Mouse (Mus musculus) limb, embryonic 11.5 days (tissue): ENCODE results near the gene Mcu. TPM values are rescaled to one million over a fixed set of nuclear protein-coding genes. Genes with fewer than 3 reads are reported as not detected.

Source experiments
- ATAC-seq: fragments of 200-750 bp; cut with Nextera tagmentation; 2 replicates; pipeline ENCODE4 v1.8.0; 2017; ENCODE audit warnings: low read depth; ENCODE audit not compliant: insufficient number of reproducible peaks, low FRiP score, low TSS enrichment
- DNase-seq: peaks from one replicate; pipeline ENCODE4 v3.0.0-alpha.2; 2015; ENCODE audit warnings: low spot score
- H3K27ac ChIP-seq: fragments of 300-500 bp; sonication (generic); replicated peaks from 2 replicates; pipeline ENCODE4 v1.5.1; 2014; ENCODE audit warnings: low read depth, mild to moderate bottlenecking, low read length
- H3K27me3 ChIP-seq: fragments of 300-500 bp; sonication (generic); 2 replicates; pipeline ENCODE4 v1.6.1; 2014; ENCODE audit warnings: mild to moderate bottlenecking, low read length, mixed read lengths; ENCODE audit not compliant: control insufficient read depth, insufficient read depth
- H3K36me3 ChIP-seq: fragments of 300-500 bp; sonication (generic); 2 replicates; pipeline ENCODE4 v1.6.1; 2014; ENCODE audit warnings: mild to moderate bottlenecking, low read length, moderate library complexity, mixed read lengths; ENCODE audit not compliant: control insufficient read depth, insufficient read depth
- H3K4me1 ChIP-seq: fragments of 300-500 bp; sonication (generic); 2 replicates; pipeline ENCODE4 v1.6.1; 2014; ENCODE audit warnings: low read length, mixed read lengths; ENCODE audit not compliant: control insufficient read depth, insufficient read depth
- H3K4me2 ChIP-seq: fragments of 300-500 bp; sonication (generic); 2 replicates; pipeline ENCODE4 v1.6.1; 2014; ENCODE audit warnings: low read depth, mild to moderate bottlenecking, moderate library complexity; ENCODE audit not compliant: severe bottlenecking
- H3K4me3 ChIP-seq: fragments of 300-500 bp; sonication (generic); 2 replicates; pipeline ENCODE4 v1.5.1; 2014; ENCODE audit warnings: low read depth, low read length
- H3K9ac ChIP-seq: fragments of 300-500 bp; sonication (generic); 2 replicates; pipeline ENCODE4 v1.6.1; 2014; ENCODE audit warnings: mild to moderate bottlenecking, low read length
- H3K9me3 ChIP-seq: fragments of 300-500 bp; sonication (generic); 2 replicates; pipeline ENCODE4 v1.6.1; 2016; ENCODE audit warnings: low read length; ENCODE audit not compliant: control insufficient read depth
- WGBS: fragments of 180-500 bp; shearing (Covaris S2); extraction: QIAGEN DNeasy Blood & Tissue Kit; methylation state at CpG from one replicate; pipeline ENCODE4 v1.1.7; 2014; 5-methylcytosine and 5-hydroxymethylcytosine counted together
- polyA plus RNA-seq: library from polyadenylated mRNA; unstranded; fragments of >200 nt; fragmentation: Nextera tagmentation; extraction: Ambion mirVana; gene quantifications from 2 replicates; pipeline ENCODE4 v1.2.1, GENCODE M21; 2014

Gene Mcu
- polyA plus RNA-seq, 1 experiment from 2014 or later: 34.0 TPM

GRCm38 (mm10) chr10:59545169-59545568 lies 71.3 kb downstream of the Mcu start:
- Histone ChIP-seq H3K4me3 (no peak overlapping the region), H3K9me3 (peaks cover 6% of the 10 kb centered on the region; the same call in 1 of the 2 replicates), H3K9ac (no peak overlapping the region), H3K4me2 (no peak overlapping the region), H3K27me3 (no peaks in the 10 kb centered on the region), H3K36me3 (no peaks in the 10 kb centered on the region), H3K27ac (no peak overlapping the region), H3K4me1 (no peaks in the 10 kb centered on the region)
- DNase-seq: no peak
- ATAC-seq: no peak
- WGBS: 84% methylated on average over 7 of the region's 7 CpGs

DNA sequence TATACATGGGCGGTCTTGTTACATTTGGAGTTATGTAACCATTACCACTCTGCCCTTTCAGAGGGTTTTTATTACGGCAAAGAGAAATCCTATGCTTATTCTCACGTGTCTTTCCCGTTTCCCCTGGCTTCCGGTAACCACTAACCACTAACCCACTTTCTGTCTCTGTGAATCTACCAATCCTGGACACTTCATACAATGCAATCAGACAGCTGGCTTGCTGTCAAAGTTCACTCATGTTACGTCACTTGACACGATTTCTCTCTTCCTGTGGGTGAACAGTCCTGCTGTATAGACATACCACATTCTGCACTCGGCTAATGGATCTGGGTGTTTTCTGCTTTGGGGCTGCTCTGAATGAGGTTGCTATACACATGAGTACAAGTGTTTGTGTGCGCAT lies 73.1 kb downstream of the Mcu start:
- no peak overlapping the region for H3K4me2 ChIP-seq
- no peak for DNase-seq
- peaks cover 6% of the 10 kb centered on the region; the same call in 1 of the 2 replicates for H3K9me3 ChIP-seq
- no peak overlapping the region for H3K27ac ChIP-seq
- no peak for ATAC-seq
- WGBS: 90% methylated on average over 9 of the region's 9 CpGs
- H3K27me3 ChIP-seq: no peaks in the 10 kb centered on the region
- no peak overlapping the region for H3K9ac ChIP-seq
- H3K36me3 ChIP-seq: no peaks in the 10 kb centered on the region
- H3K4me1 ChIP-seq: peaks cover 2% of the 10 kb centered on the region; the same call in 1 of the 2 replicates
- H3K4me3 ChIP-seq: no peak overlapping the region

DNA sequence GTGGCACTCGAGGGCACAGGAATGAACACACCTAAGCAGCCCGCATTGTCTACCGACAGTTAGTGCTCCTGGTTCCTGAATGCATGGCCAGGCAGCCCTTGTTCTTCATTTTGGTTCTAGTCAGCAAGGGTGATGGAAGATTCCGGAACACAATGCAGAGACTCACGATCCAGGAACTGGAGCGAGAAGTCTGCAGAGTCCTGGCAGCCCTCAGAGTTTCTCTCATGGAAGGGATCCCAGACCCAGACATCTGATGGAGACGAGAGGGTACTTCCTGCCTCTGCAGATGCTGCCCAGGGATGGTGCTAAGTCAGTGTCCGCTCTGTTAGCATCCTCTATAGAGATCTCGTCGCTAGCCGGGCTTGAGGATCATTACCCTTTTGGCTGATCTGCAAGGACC lies 75.0 kb downstream of the Mcu start:
- no peak for DNase-seq
- no peak overlapping the region for H3K4me2 ChIP-seq
- H3K36me3 ChIP-seq: no peaks in the 10 kb centered on the region
- no peak overlapping the region for H3K27ac ChIP-seq
- 0 out of 2 replicates have a peak, but pooled peaks cover 4% of the 10 kb centered on the region for H3K9me3 ChIP-seq
- H3K27me3 ChIP-seq: no peaks in the 10 kb centered on the region
- no peak for ATAC-seq
- WGBS: 85% methylated on average over 11 of the region's 11 CpGs
- H3K4me1 ChIP-seq: peaks cover 2% of the 10 kb centered on the region; the same call in 1 of the 2 replicates
- H3K9ac ChIP-seq: no peak overlapping the region
- H3K4me3 ChIP-seq: no peak overlapping the region

- Histone ChIP-seq H3K4me1 (peaks cover 2% of the 10 kb centered on the region; the same call in 1 of the 2 replicates), H3K9ac (no peak overlapping the region), H3K27me3 (no peaks in the 10 kb centered on the region), H3K4me2 (no peak overlapping the region), H3K4me3 (no peak overlapping the region), H3K36me3 (no peaks in the 10 kb centered on the region), H3K9me3 (no peaks in the 10 kb centered on the region), H3K27ac (no peak overlapping the region)
- no peak for ATAC-seq
- no peak for DNase-seq
- WGBS: 86% methylated on average over 3 of the region's 3 CpGs
Measured at GRCm38 (mm10) chr10:59540596-59540995, 75.9 kb downstream of the Mcu start.

- no peak overlapping the region for H3K9ac ChIP-seq
- no peaks in the 10 kb centered on the region for H3K36me3 ChIP-seq
- no peak overlapping the region for H3K27ac ChIP-seq
- H3K27me3 ChIP-seq: no peaks in the 10 kb centered on the region
- WGBS: 75% methylated on average over 3 of the region's 3 CpGs
- H3K4me3 ChIP-seq: no peak overlapping the region
- DNase-seq: no peak
- H3K4me1 ChIP-seq: peaks cover 2% of the 10 kb centered on the region; the same call in 1 of the 2 replicates
- H3K4me2 ChIP-seq: no peak overlapping the region
- no peak for ATAC-seq
- no peaks in the 10 kb centered on the region for H3K9me3 ChIP-seq
Measured at GRCm38 (mm10) chr10:59540081-59540480, 76.4 kb downstream of the Mcu start.

DNA sequence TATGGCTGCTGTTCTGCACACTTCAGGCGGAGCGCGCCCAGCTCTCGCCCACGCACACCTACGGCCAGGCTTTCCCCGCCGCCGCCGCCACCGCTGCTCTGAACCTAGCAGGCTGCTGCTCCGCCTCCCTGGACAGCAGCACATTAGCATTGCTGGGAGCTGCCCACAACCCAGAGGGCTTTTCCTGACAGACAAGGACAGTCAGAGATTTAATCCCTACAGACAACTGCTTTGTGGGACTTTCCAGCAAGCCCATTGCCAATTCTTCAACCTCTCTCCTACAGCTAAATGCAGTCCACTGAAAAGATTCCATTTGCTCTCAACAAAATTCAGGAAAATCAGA lies 77.0 kb downstream of the Mcu start:
- WGBS: 1% methylated on average over 12 of the region's 12 CpGs
- H3K9ac ChIP-seq: no peak overlapping the region
- peak; percentile 72 for DNase-seq
- no peak overlapping the region for H3K27ac ChIP-seq
- ATAC-seq: no peak
- H3K4me1 ChIP-seq: peaks cover 2% of the 10 kb centered on the region; the same call in 1 of the 2 replicates
- no peaks in the 10 kb centered on the region for H3K27me3 ChIP-seq
- H3K4me2 ChIP-seq: peak overlapping the region; percentile 40
- H3K36me3 ChIP-seq: no peaks in the 10 kb centered on the region
- H3K9me3 ChIP-seq: no peaks in the 10 kb centered on the region
- H3K4me3 ChIP-seq: no peak overlapping the region

DNA sequence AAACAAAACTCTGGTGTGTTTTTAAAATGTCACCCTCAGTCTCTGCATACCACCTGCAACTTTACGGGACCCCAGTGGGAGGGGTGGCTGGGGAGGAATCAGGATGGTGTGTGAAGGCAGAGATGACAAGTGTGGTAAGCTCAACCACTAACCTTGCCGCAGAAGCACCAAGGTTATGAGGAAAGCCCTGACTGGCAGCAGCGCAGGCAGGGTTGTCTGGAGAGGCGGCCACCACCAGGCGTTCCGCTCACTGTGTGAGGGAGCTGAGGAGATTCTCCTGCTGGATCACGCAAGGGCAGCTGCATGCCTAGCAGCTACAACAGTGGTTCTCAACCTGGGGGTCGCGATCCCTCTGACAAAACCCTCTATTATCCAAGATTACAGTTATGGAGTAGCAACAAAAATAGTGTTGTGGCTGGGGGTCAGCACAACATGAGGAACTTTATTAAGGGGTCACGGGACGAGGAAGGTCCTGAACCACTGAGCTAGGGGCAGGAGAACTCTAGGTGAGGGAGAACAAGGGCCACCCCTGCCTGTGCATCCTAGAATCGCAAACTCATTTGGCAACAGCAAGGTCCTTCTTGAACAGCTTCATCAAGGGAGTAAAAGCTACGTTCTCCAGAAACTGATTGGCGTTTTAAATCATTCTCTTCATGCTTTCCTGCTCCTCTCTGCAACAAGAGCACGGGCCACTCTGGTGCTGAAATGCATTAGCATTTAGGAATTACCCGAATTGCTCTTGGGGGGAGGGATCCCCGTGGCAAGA lies 77.5 kb downstream of the Mcu start:
- Histone ChIP-seq H3K27ac (no peak overlapping the region), H3K9ac (no peak overlapping the region)
- WGBS: 34% methylated on average over 17 of the region's 17 CpGs

DNA sequence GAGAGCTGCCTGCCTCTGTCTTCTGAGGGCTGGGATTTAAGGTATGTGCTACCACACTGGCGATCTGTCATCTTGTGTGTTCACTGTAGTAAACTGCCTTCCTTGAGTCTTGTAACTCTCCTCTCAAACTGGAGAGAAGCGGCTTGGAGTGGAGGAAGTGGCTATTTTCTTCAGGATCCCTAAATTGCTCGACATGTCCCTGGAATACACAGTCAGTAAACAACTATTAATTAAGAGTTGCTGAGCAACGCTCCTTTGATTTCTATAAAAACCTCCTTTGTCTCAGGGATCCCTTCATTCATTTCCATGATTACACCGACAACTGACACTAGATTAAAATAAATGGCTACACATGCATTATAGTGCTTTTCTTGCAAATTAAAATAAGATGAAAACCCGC lies 78.4 kb downstream of the Mcu start:
- H3K27ac ChIP-seq: no peak overlapping the region
- WGBS: 78% methylated on average over 6 of the region's 6 CpGs
- H3K9ac ChIP-seq: no peak overlapping the region
- DNase-seq (no peak), ATAC-seq (no peak)
- H3K4me1 ChIP-seq: peaks cover 2% of the 10 kb centered on the region; the same call in 1 of the 2 replicates
- no peak overlapping the region for H3K4me2 ChIP-seq
- H3K4me3 ChIP-seq: no peak overlapping the region
- no peaks in the 10 kb centered on the region for H3K36me3 ChIP-seq
- H3K27me3 ChIP-seq: no peaks in the 10 kb centered on the region
- no peaks in the 10 kb centered on the region for H3K9me3 ChIP-seq

More for the DNA sequence above, 77.5 kb downstream of the Mcu start:
- peak overlapping the region; percentile 40 for H3K4me2 ChIP-seq
- DNase-seq (peak; percentile 36), ATAC-seq (no peak)
- H3K27me3 ChIP-seq: no peaks in the 10 kb centered on the region
- peaks cover 2% of the 10 kb centered on the region; the same call in 1 of the 2 replicates for H3K4me1 ChIP-seq
- no peak overlapping the region for H3K4me3 ChIP-seq
- no peaks in the 10 kb centered on the region for H3K9me3 ChIP-seq
- no peaks in the 10 kb centered on the region for H3K36me3 ChIP-seq
